Mouse (Mus musculus): Measurements from ENCODE around the gene Ccs.

- TF ChIP-seq GATA1 (IDR thresholded peaks at IDR 0.05; ENCODE audit: borderline replicate concordance, low read length) (no peak), FLI1 (IDR thresholded peaks at IDR 0.05; ENCODE audit: low read length) (no peak)
These were observed 2.1 kb downstream of the Ccs start for GRCm38 (mm10) chr19:4837049-4837448.

Data from megakaryocyte, embryonic 14.5 days (primary cell).